Mouse (Mus musculus) left cerebral cortex, postnatal 14 days (tissue): ENCODE data around the gene Gm49601. TPM values are rescaled to one million over a fixed set of nuclear protein-coding genes. Genes with fewer than 3 reads are reported as not detected.

Experiments
- DNase-seq, 2 experiments: peaks; one replicate each; pipeline ENCODE4 v3.0.0; 2021 to 2022; ENCODE audit warnings: low spot score in 2 of 2, mixed read lengths in 1 of 2
- intact Hi-C: fragments of 180-260 bp; cut with DNase I; formaldehyde crosslinking; loops from one replicate; pipeline ENCODE4 v1.15.1; 2025
- total RNA-seq, 2 experiments: library from RNA; stranded (reverse); gene quantifications; 2 replicates each; pipeline ENCODE4 v1.2.3; 2021

Gm49601 gene
- total RNA-seq, 2 experiments from 2014 or later = 216 to 232 TPM

- DNase-seq = no peak
- intact Hi-C loops = no loop called here
Measured at GRCm38 (mm10) chr16:18586076-18586905, 39.9 kb downstream of the Gm49601 start.

GRCm38 (mm10) chr16:18585676-18586075 is 40.6 kb downstream of the Gm49601 start:
- intact Hi-C loops = no loop called here
- DNase-seq = no peak

DNA sequence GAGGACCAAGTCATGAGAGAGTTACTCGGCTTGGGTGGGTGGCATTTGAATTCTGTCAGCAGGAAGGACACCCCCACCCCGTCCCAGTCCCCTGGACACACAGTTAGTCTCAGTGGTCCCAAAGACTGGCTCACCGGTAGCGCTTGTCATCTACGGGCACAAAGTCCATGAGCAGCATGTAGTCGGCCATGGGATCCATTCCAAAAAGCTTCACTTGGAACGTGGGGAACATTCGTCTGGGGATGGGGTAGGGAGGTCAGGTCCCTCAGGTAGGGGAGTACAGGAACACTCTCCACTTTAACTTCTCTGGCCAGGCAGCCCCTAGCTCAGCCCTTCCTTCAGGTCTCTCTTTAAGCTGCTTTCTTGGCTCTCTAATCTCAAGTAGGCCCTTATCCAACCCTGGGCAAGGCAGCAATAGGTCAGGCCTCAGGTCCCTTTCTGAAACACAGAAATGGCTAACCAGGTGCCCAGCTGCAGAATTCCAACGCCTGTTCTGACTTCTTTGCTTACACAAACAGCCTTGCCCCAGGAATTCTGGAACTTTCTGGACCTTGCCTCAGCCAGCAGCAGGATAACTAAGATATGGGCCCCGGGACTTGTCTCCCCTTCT is 41.2 kb downstream of the Gm49601 start:
- intact Hi-C loops = no loop called here
- DNase-seq = no peak

DNA sequence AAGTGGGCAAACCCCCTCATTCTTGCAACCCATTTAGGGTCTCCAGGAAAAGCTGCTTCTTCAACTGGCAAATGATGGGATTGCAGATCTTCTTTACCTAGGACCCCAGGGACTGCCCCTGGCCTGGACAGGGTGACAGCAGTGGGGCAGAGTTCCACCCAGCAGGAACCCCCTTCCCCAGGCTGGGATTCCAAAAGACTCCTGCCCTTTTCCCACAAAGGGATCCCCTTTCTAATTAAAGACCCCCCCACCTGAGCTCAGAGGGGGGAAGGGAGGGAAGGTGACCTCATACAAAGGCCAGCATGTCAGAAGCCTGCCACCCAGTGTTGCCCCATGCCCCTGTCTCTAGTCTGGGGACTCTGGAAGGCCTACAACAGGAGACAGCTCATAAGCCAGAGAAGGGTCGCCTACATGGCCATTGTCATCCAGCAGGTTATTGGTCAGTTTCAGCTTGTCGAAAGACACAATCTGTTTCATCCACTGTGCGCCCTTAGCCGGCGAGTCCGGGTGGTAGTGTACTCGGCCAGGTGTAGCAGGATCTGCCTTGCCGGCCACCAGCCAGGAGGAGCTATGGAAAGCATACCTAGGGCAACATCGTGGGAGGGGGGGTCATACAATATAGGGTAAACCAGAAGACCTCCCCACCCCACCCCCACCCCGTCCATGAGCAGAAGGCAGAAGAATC is 42.4 kb downstream of the Gm49601 start:
- DNase-seq = no peak
- intact Hi-C loops = no loop called here

- intact Hi-C loops = no loop called here
- DNase-seq = no peak
Measured at GRCm38 (mm10) chr16:18583169-18583568, 43.1 kb downstream of the Gm49601 start.

- intact Hi-C loops = no loop called here
- no peak for DNase-seq
Measured at GRCm38 (mm10) chr16:18582426-18583148, 43.6 kb downstream of the Gm49601 start.

DNA sequence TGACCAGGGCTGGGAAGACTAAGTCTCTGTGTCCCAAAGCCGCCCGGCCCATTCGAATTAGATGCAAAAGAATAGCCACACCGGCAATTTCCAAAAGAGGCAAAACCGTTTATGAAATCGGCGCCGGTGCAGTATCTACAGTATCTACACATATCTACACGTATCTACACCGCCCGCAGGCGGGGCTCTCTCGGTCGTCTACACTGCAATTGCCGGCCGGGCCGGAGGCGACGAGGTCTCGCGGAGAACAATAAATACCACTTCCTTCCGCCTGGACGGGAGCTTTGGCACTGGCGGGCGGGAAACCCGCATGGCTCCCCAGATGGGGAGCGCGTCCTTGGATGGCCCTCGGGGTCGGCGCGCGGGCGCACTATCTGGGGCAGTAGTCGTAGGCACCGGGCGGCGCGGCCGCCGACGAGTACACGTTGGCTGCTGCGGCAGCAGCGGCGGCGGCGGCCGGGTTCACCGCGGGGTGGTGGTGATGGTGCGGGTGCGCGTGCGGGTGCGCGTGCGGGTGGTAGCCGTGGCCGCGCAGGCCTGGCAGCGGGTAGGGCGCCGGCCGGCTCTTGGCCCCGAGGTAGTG is 44.5 kb downstream of the Gm49601 start:
- intact Hi-C loops = no loop called here
- no peak for DNase-seq

DNA sequence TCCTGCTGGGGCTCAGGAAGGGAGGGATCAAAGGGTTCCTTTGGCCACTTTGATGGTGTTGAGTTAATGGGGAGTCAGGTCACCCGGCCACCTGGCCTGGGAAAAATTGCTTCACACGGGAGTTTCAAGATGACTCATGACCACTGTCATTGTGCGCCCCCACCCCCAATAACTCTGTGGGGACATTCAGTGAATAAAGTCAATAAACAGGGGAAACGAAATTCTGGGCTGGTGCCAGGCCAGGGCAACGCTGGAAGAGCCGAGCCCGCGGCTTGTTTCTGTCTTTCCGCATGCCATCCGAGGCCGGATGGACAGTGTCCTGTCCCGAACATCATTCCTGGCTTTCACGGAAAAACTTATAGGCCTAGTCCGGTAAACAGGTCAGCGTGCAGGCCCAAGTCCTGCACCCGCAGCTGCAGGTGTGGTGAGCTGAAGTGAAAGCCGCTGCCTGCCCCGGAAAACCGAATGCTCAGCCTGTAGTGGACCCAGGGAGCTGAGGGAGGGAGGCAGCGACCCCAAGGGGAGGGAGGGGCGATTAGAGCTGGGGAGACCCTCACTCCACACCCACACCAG is 45.1 kb downstream of the Gm49601 start:
- DNase-seq = no peak
- intact Hi-C loops = no loop called here

GRCm38 (mm10) chr16:18580389-18580788 is 45.8 kb downstream of the Gm49601 start:
- intact Hi-C loops = no loop called here
- no peak for DNase-seq

DNA sequence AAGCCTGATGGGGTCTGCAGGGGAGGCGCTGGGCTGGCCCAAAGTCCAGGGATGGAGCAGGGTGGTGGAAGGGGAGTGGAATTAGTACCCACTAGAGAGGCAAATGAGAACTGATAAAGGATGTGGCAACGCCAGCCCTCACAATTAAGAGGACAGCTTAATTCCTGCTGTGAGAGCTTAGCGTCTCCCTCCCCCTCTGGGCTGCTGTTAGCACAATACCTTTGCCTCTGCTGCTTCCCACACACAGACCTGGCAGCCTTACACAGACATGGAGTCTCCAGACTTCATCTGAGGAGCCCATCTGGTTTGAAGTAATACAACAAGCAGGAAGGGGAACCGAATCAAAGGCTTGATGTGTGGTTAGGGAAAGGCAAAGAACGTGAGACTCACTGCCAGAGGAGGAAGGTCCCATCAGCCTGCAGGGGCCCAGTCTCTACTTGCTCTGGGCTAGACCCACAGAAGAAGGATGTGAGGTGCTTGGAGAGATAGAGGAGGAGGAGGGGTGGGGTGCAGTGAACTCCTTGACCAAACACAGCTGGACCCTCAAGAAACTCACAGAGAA is 48.5 kb downstream of the Gm49601 start:
- intact Hi-C loops = no loop called here
- DNase-seq = no peak

GRCm38 (mm10) chr16:18577071-18577470 is 49.2 kb downstream of the Gm49601 start:
- DNase-seq = no peak
- intact Hi-C loops = no loop called here

- DNase-seq = no peak
- intact Hi-C loops = no loop called here
Measured at GRCm38 (mm10) chr16:18574196-18574595, 52.0 kb downstream of the Gm49601 start.

Other genes with a start within 250 kb of the Gm49601 start
- 10 to 100 TPM; 18.9 to 25.2 TPM for gene Txnrd2, start 200.0 kb downstream of the Gm49601 start, total RNA-seq
- gene Comt, start 199.6 kb downstream of the Gm49601 start, total RNA-seq = 10 to 100 TPM; 74.2 to 80.8 TPM
- 1 to 10 TPM; 5.4 to 6.3 TPM for gene Gnb1l, start 127.7 kb downstream of the Gm49601 start, total RNA-seq
- gene Rtl10, start 127.5 kb downstream of the Gm49601 start, total RNA-seq = 1 to 10 TPM; 6.7 to 8.8 TPM
- 1 to 10 TPM; 2.0 to 2.2 TPM for gene Tbx1, start 35.8 kb downstream of the Gm49601 start, total RNA-seq
- 1 to 10 TPM; 1.8 to 2.5 TPM for gene Gp1bb, start 4.0 kb downstream of the Gm49601 start, total RNA-seq
- gene Sept5, start 3.5 kb upstream of the Gm49601 start, total RNA-seq = 100 to 1,000 TPM; 866 to 932 TPM
- 10 to 100 TPM; 83.4 to 85.2 TPM for gene Cldn5, start 150.4 kb upstream of the Gm49601 start, total RNA-seq
- 10 to 100 TPM; 85.0 to 94.4 TPM for gene Ufd1, start 185.4 kb upstream of the Gm49601 start, total RNA-seq
- 1 to 10 TPM; 2.7 to 3.1 TPM for gene Cdc45, start 185.6 kb upstream of the Gm49601 start, total RNA-seq
- 10 to 100 TPM; 22.1 to 26.4 TPM for gene 2510002D24Rik, start 210.2 kb upstream of the Gm49601 start, total RNA-seq
- gene Gm28539, start 210.2 kb upstream of the Gm49601 start, total RNA-seq = 1 to 10 TPM; 3.3 to 7.7 TPM